Mouse (Mus musculus) liver, embryonic 12.5 days (tissue): ENCODE results near the gene Olfr462. TPM values are rescaled to one million over a fixed set of nuclear protein-coding genes. Genes with fewer than 3 reads are reported as not detected.

Source experiments
- ATAC-seq: fragments of 200-750 bp; cut with Nextera tagmentation; 2 replicates; pipeline ENCODE4 v1.8.0; 2017; ENCODE audit warnings: moderate number of reproducible peaks, mild to moderate bottlenecking, moderate library complexity
- H3K27ac ChIP-seq: fragments of 300-500 bp; sonication (generic); 2 replicates; pipeline ENCODE4 v1.5.1; 2016; ENCODE audit warnings: mild to moderate bottlenecking
- H3K27me3 ChIP-seq: fragments of 300-500 bp; sonication (generic); replicated peaks from 2 replicates; pipeline ENCODE4 v1.6.1; 2016; ENCODE audit warnings: mild to moderate bottlenecking, moderate library complexity
- H3K36me3 ChIP-seq: fragments of 300-500 bp; sonication (generic); 2 replicates; pipeline ENCODE4 v1.6.1; 2016; ENCODE audit warnings: mild to moderate bottlenecking, moderate library complexity
- H3K4me1 ChIP-seq: fragments of 300-500 bp; sonication (generic); 2 replicates; pipeline ENCODE4 v1.6.1; 2016
- H3K4me2 ChIP-seq: fragments of 300-500 bp; sonication (generic); 2 replicates; pipeline ENCODE4 v1.6.1; 2016; ENCODE audit warnings: mild to moderate bottlenecking, moderate library complexity
- H3K4me3 ChIP-seq: fragments of 300-500 bp; sonication (generic); 2 replicates; pipeline ENCODE4 v1.5.1; 2016; ENCODE audit warnings: mild to moderate bottlenecking, moderate library complexity
- H3K9ac ChIP-seq: fragments of 300-500 bp; sonication (generic); 2 replicates; pipeline ENCODE4 v1.6.1; 2016; ENCODE audit warnings: mild to moderate bottlenecking, moderate library complexity
- H3K9me3 ChIP-seq: fragments of 300-500 bp; sonication (generic); replicated peaks from 2 replicates; pipeline ENCODE4 v1.6.1; 2016; ENCODE audit warnings: mild to moderate bottlenecking, moderate library complexity
- whole genome bisulfite sequencing: fragments of 180-500 bp; shearing (Covaris S2); methylation state at CpG from one replicate; pipeline ENCODE4 v1.1.7; 2016; ENCODE audit not compliant: insufficient replicate concordance; 5-methylcytosine and 5-hydroxymethylcytosine counted together
- polyA plus RNA-seq: library from polyadenylated mRNA; unstranded; fragments of >200 nt; fragmentation: Nextera tagmentation; extraction: Ambion mirVana; gene quantifications from 2 replicates; pipeline ENCODE4 v1.2.1, GENCODE M21; 2016

Gene Olfr462
- polyA plus RNA-seq, 1 experiment from 2014 or later = not detected

DNA sequence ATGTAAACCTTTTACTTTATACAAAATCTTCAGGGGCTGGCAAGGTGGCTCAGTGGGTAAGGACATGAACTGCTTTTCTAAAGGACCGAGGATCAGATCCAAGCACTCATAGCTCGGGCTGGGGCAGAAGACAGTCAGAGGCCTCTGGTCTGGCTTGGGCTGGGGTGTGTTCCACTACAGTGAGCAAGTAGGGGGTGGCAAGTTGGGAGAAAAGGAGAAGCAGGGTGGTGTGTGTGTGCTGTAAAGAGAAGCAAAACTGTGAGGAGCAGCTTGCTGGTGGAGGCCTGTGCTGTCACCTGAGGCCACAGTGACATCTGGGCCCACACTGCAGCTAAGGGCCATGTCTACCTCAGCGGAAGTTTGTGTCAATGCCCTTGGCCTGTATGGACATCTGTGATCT lies 50.6 kb downstream of the Olfr462 start:
- Histone ChIP-seq H3K9ac (no peak overlapping the region), H3K4me2 (no peak overlapping the region)

DNA sequence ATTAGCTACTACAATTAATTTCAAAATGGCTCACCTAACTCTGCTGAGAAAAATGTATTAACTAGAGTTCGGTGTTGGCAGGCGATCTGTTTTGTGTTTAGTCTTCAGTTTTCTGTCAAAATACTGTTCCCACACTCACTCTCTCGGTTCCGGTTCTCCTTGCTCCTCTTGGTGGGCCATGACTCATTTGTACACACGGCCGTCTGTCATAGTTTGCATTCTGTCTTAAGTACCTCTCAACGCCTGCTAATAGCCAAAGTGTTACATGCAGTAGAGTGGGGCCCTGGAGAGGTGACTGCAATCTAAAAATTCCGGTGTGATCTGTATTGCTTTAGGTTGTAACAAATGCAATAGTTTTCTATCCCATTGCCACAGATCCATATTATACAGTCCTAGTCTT lies 51.4 kb downstream of the Olfr462 start:
- no peaks in the 10 kb centered on the region for H3K36me3 ChIP-seq
- 73% methylated on average over 8 of the region's 8 CpGs for WGBS
- no peaks in the 10 kb centered on the region for H3K27me3 ChIP-seq
- H3K9ac ChIP-seq = no peak overlapping the region
- ATAC-seq = no peak
- H3K4me2 ChIP-seq = no peak overlapping the region
- no peak overlapping the region for H3K27ac ChIP-seq
- H3K4me1 ChIP-seq = no peaks in the 10 kb centered on the region
- H3K4me3 ChIP-seq = no peak overlapping the region
- no peaks in the 10 kb centered on the region for H3K9me3 ChIP-seq

More for the DNA sequence above, 50.6 kb downstream of the Olfr462 start:
- Histone ChIP-seq H3K4me1 (no peaks in the 10 kb centered on the region), H3K27me3 (no peaks in the 10 kb centered on the region), H3K27ac (no peak overlapping the region), H3K36me3 (no peaks in the 10 kb centered on the region), H3K9me3 (no peaks in the 10 kb centered on the region), H3K4me3 (no peak overlapping the region)
- no peak for ATAC-seq
- WGBS = 57% methylated on average over 3 of the region's 3 CpGs

Other genes with a start within 250 kb of the Olfr462 start
- 5.3 and 6.9 TPM in 2 replicates for gene Rnf43, start 229.5 kb downstream of the Olfr462 start, polyA plus RNA-seq
- 207 and 209 TPM in 2 replicates for gene Supt4a, start 154.7 kb downstream of the Olfr462 start, polyA plus RNA-seq
- gene Tspoap1, start 131.7 kb downstream of the Olfr462 start, polyA plus RNA-seq = 5.9 and 6.2 TPM in 2 replicates
- 209 and 217 TPM in 2 replicates for gene Mpo, start 98.7 kb downstream of the Olfr462 start, polyA plus RNA-seq
- gene Lpo, start 64.0 kb downstream of the Olfr462 start, polyA plus RNA-seq = not detected in 2 replicates
- 3.9 and 4.3 TPM in 2 replicates for gene Mks1, start 39.1 kb downstream of the Olfr462 start, polyA plus RNA-seq
- gene Epx, start 16.7 kb downstream of the Olfr462 start, polyA plus RNA-seq = 1.3 and 3.8 TPM in 2 replicates
- gene Olfr463, start 5.1 kb upstream of the Olfr462 start, polyA plus RNA-seq = not detected in 2 replicates
- gene Olfr464, start 28.7 kb upstream of the Olfr462 start, polyA plus RNA-seq = not detected in 2 replicates
- 14.3 and 15.5 TPM in 2 replicates for gene Dynll2, start 95.3 kb upstream of the Olfr462 start, polyA plus RNA-seq
- gene Srsf1, start 155.1 kb upstream of the Olfr462 start, polyA plus RNA-seq = 272 and 273 TPM in 2 replicates
- gene Vezf1, start 176.0 kb upstream of the Olfr462 start, polyA plus RNA-seq = 14.6 TPM in 2 replicates
- gene Cuedc1, start 205.8 kb upstream of the Olfr462 start, polyA plus RNA-seq = 3.4 and 4.6 TPM in 2 replicates